Mouse (Mus musculus) neutrophil, adult 59 days (primary cell): ENCODE measurements around the gene Tpo. TPM values are rescaled to one million over a fixed set of nuclear protein-coding genes. Genes with fewer than 3 reads are reported as not detected.

Source experiments
- total RNA-seq, 2 experiments: library from RNA; stranded (reverse); gene quantifications; 1 replicate in 1 of 2; 2 replicates in 1 of 2; pipeline ENCODE4 v1.2.4; 2023

Gene Tpo
- total RNA-seq, result not detected

GRCm38 (mm10) chr12:30132524-30132923 is at the start of gene Tpo:
Gene Tpo (minus strand): TSS chr12:30132624.

Other genes starting within 250 kb of the Tpo start
- under 1 TPM; 0.15 to 0.49 TPM for gene Pxdn, start 195.0 kb downstream of the Tpo start, total RNA-seq
- not detected for gene Sntg2, start 240.8 kb upstream of the Tpo start, total RNA-seq